Mouse (Mus musculus) heart, embryonic 11.5 days (tissue): ENCODE measurements around the gene Arpc5l. TPM values are rescaled to one million over a fixed set of nuclear protein-coding genes. Genes with fewer than 3 reads are reported as not detected.

Experiments
- polyA plus RNA-seq: library from polyadenylated mRNA; unstranded; fragments of >200 nt; fragmentation: Nextera tagmentation; extraction: Ambion mirVana; gene quantifications from 2 replicates; pipeline ENCODE4 v1.2.1, GENCODE M21; 2014

Arpc5l gene
- polyA plus RNA-seq, 1 experiment from 2014 or later = 97.0 TPM

Other genes starting within 250 kb of the Arpc5l start
- 1.6 and 1.9 TPM in 2 replicates for gene Nr6a1, start 77.7 kb upstream of the Arpc5l start, polyA plus RNA-seq
- 2.1 and 3.7 TPM in 2 replicates for gene Olfml2a, start 73.4 kb upstream of the Arpc5l start, polyA plus RNA-seq
- gene Wdr38, start 7.9 kb upstream of the Arpc5l start, polyA plus RNA-seq = 0.65 and 1.3 TPM in 2 replicates
- 768 and 887 TPM in 2 replicates for gene Rpl35, start 276 bp downstream of the Arpc5l start, polyA plus RNA-seq
- 19.3 and 23.2 TPM in 2 replicates for gene Golga1, start 60.2 kb downstream of the Arpc5l start, polyA plus RNA-seq
- gene Scai, start 185.4 kb downstream of the Arpc5l start, polyA plus RNA-seq = 5.0 and 6.5 TPM in 2 replicates
- 49.4 and 54.2 TPM in 2 replicates for gene Ppp6c, start 221.1 kb downstream of the Arpc5l start, polyA plus RNA-seq